Mouse (Mus musculus) embryonic facial prominence, embryonic 15.5 days (tissue): Measurements from ENCODE around the gene Wiz. TPM values are rescaled to one million over a fixed set of nuclear protein-coding genes. Genes with fewer than 3 reads are reported as not detected.

Experiments used
- ATAC-seq: fragments of 200-750 bp; cut with Nextera tagmentation; 2 replicates; pipeline ENCODE4 v1.8.0; 2017; ENCODE audit warnings: low read depth, moderate TSS enrichment; ENCODE audit not compliant: insufficient number of reproducible peaks, low FRiP score, low TSS enrichment
- H3K27ac ChIP-seq: fragments of 300-500 bp; sonication (generic); replicated peaks from 2 replicates; pipeline ENCODE4 v1.5.1; 2015; ENCODE audit warnings: mild to moderate bottlenecking, inconsistent platforms
- H3K27me3 ChIP-seq: fragments of 300-500 bp; sonication (generic); 2 replicates; pipeline ENCODE4 v1.6.1; 2015; ENCODE audit warnings: inconsistent platforms
- H3K36me3 ChIP-seq: fragments of 300-500 bp; sonication (generic); 2 replicates; pipeline ENCODE4 v1.6.1; 2015; ENCODE audit warnings: mild to moderate bottlenecking, inconsistent platforms
- H3K4me1 ChIP-seq: fragments of 300-500 bp; sonication (generic); 2 replicates; pipeline ENCODE4 v1.6.1; 2015; ENCODE audit warnings: inconsistent platforms
- H3K4me2 ChIP-seq: fragments of 300-500 bp; sonication (generic); replicated peaks from 2 replicates; pipeline ENCODE4 v1.6.1; 2015; ENCODE audit warnings: mild to moderate bottlenecking, inconsistent platforms
- H3K4me3 ChIP-seq: fragments of 300-500 bp; sonication (generic); replicated peaks from 2 replicates; pipeline ENCODE4 v1.5.1; 2015; ENCODE audit warnings: mild to moderate bottlenecking, inconsistent platforms
- H3K9ac ChIP-seq: fragments of 300-500 bp; sonication (generic); 2 replicates; pipeline ENCODE4 v1.6.1; 2015; ENCODE audit warnings: inconsistent platforms
- H3K9me3 ChIP-seq: fragments of 300-500 bp; sonication (generic); replicated peaks from 2 replicates; pipeline ENCODE4 v1.6.1; 2016; ENCODE audit warnings: inconsistent platforms
- WGBS: fragments of 180-500 bp; shearing (Covaris S2); methylation state at CpG from one replicate; pipeline ENCODE4 v1.1.7; 2015; 5-methylcytosine and 5-hydroxymethylcytosine counted together
- polyA plus RNA-seq: library from polyadenylated mRNA; unstranded; fragments of >200 nt; fragmentation: Nextera tagmentation; extraction: Ambion mirVana; gene quantifications from 2 replicates; pipeline ENCODE4 v1.2.1, GENCODE M21; 2015

Gene Wiz
- 27.7 and 30.1 TPM in 2 replicates for polyA plus RNA-seq

GRCm38 (mm10) chr17:32389101-32389659 lies at the start of gene Wiz:
Gene Wiz (minus strand): TSS chr17:32389439.
- Histone ChIP-seq H3K27ac (peak within 1 kb of the TSS; percentile 79), H3K4me3 (peak within 1 kb of the TSS; percentile 73), H3K27me3 (peaks cover 38% of the 10 kb centered on the region), H3K36me3 (peaks cover 22% of the 10 kb centered on the region), H3K9ac (peak within 1 kb of the TSS; percentile 63), H3K4me1 (peaks cover 21% of the 10 kb centered on the region), H3K9me3 (no peaks in the 10 kb centered on the region), H3K4me2 (peak within 1 kb of the TSS; percentile 96)
- WGBS: under 1% methylated on average over 24 of the region's 44 CpGs
- ATAC-seq: peak; percentile 88

- no peaks in the 10 kb centered on the region for H3K4me1 ChIP-seq
- no peak overlapping the region for H3K4me2 ChIP-seq
- no peak overlapping the region for H3K9ac ChIP-seq
- no peak overlapping the region for H3K4me3 ChIP-seq
- no peak overlapping the region for H3K27ac ChIP-seq
- H3K27me3 ChIP-seq: no peaks in the 10 kb centered on the region
- H3K9me3 ChIP-seq: no peaks in the 10 kb centered on the region
- no peaks in the 10 kb centered on the region for H3K36me3 ChIP-seq
- WGBS: 90% methylated on average over 4 of the region's 4 CpGs
- no peak for ATAC-seq
Measured at GRCm38 (mm10) chr17:32437106-32437505, 47.9 kb upstream of the Wiz start.

GRCm38 (mm10) chr17:32435151-32435550 lies 45.9 kb upstream of the Wiz start:
- no peaks in the 10 kb centered on the region for H3K36me3 ChIP-seq
- H3K4me2 ChIP-seq: no peak overlapping the region
- H3K4me3 ChIP-seq: no peak overlapping the region
- no peaks in the 10 kb centered on the region for H3K4me1 ChIP-seq
- H3K9ac ChIP-seq: no peak overlapping the region
- no peak overlapping the region for H3K27ac ChIP-seq
- no peak for ATAC-seq
- 58% methylated on average over 5 of the region's 5 CpGs for WGBS
- no peaks in the 10 kb centered on the region for H3K27me3 ChIP-seq
- no peaks in the 10 kb centered on the region for H3K9me3 ChIP-seq

GRCm38 (mm10) chr17:32434324-32434723 lies 45.1 kb upstream of the Wiz start:
- WGBS: 71% methylated on average over 4 of the region's 4 CpGs
- Histone ChIP-seq H3K27ac (no peak overlapping the region), H3K4me2 (no peak overlapping the region), H3K4me1 (no peaks in the 10 kb centered on the region), H3K9me3 (no peaks in the 10 kb centered on the region), H3K4me3 (no peak overlapping the region), H3K27me3 (no peaks in the 10 kb centered on the region), H3K9ac (no peak overlapping the region), H3K36me3 (no peaks in the 10 kb centered on the region)
- ATAC-seq: no peak

- H3K4me1 ChIP-seq: no peaks in the 10 kb centered on the region
- no peak overlapping the region for H3K9ac ChIP-seq
- no peak overlapping the region for H3K4me2 ChIP-seq
- H3K9me3 ChIP-seq: no peaks in the 10 kb centered on the region
- no peak overlapping the region for H3K4me3 ChIP-seq
- no peaks in the 10 kb centered on the region for H3K27me3 ChIP-seq
- H3K36me3 ChIP-seq: no peaks in the 10 kb centered on the region
- H3K27ac ChIP-seq: no peak overlapping the region
- no peak for ATAC-seq
- WGBS: 62% methylated on average over 3 of the region's 3 CpGs
Measured at GRCm38 (mm10) chr17:32431972-32432371, 42.7 kb upstream of the Wiz start.

GRCm38 (mm10) chr17:32426610-32427009 lies 37.4 kb upstream of the Wiz start:
- H3K27me3 ChIP-seq: no peaks in the 10 kb centered on the region
- H3K36me3 ChIP-seq: no peaks in the 10 kb centered on the region
- H3K4me1 ChIP-seq: no peaks in the 10 kb centered on the region
- H3K27ac ChIP-seq: no peak overlapping the region
- no peaks in the 10 kb centered on the region for H3K9me3 ChIP-seq
- H3K9ac ChIP-seq: no peak overlapping the region
- no peak overlapping the region for H3K4me2 ChIP-seq
- H3K4me3 ChIP-seq: no peak overlapping the region
- no peak for ATAC-seq

GRCm38 (mm10) chr17:32424034-32424433 lies 34.8 kb upstream of the Wiz start, which contains the start of gene Pglyrp2:
Gene Pglyrp2 (minus strand): TSS chr17:32424167.
- Histone ChIP-seq H3K9ac (no peak within 1 kb of the TSS), H3K27me3 (no peaks in the 10 kb centered on the region), H3K4me1 (no peaks in the 10 kb centered on the region), H3K4me3 (no peak within 1 kb of the TSS), H3K9me3 (no peaks in the 10 kb centered on the region), H3K27ac (no peak within 1 kb of the TSS), H3K36me3 (no peaks in the 10 kb centered on the region), H3K4me2 (no peak within 1 kb of the TSS)
- 79% methylated on average over 2 of the region's 2 CpGs for WGBS
- ATAC-seq: no peak

GRCm38 (mm10) chr17:32420781-32421180 lies 31.5 kb upstream of the Wiz start:
- WGBS: 72% methylated on average over 8 of the region's 8 CpGs
- no peak for ATAC-seq

GRCm38 (mm10) chr17:32419989-32420388 lies 30.8 kb upstream of the Wiz start:
- H3K4me1 ChIP-seq: no peaks in the 10 kb centered on the region
- H3K27ac ChIP-seq: no peak overlapping the region
- H3K27me3 ChIP-seq: peaks cover 13% of the 10 kb centered on the region
- no peak overlapping the region for H3K4me3 ChIP-seq
- H3K9me3 ChIP-seq: no peaks in the 10 kb centered on the region
- no peak overlapping the region for H3K9ac ChIP-seq
- H3K36me3 ChIP-seq: no peaks in the 10 kb centered on the region
- H3K4me2 ChIP-seq: no peak overlapping the region
- 78% methylated on average over 2 of the region's 2 CpGs for WGBS
- no peak for ATAC-seq

More at GRCm38 (mm10) chr17:32420781-32421180, 31.5 kb upstream of the Wiz start:
- no peaks in the 10 kb centered on the region for H3K36me3 ChIP-seq
- peaks cover 8% of the 10 kb centered on the region for H3K27me3 ChIP-seq
- H3K9me3 ChIP-seq: no peaks in the 10 kb centered on the region
- H3K4me2 ChIP-seq: no peak overlapping the region
- no peak overlapping the region for H3K27ac ChIP-seq
- no peak overlapping the region for H3K4me3 ChIP-seq
- H3K9ac ChIP-seq: no peak overlapping the region
- no peaks in the 10 kb centered on the region for H3K4me1 ChIP-seq

GRCm38 (mm10) chr17:32416771-32417170 lies 27.5 kb upstream of the Wiz start:
- Histone ChIP-seq H3K4me1 (no peaks in the 10 kb centered on the region), H3K36me3 (no peaks in the 10 kb centered on the region), H3K4me2 (no peak overlapping the region), H3K4me3 (no peak overlapping the region), H3K27me3 (peaks cover 13% of the 10 kb centered on the region), H3K9ac (no peak overlapping the region), H3K9me3 (no peaks in the 10 kb centered on the region), H3K27ac (no peak overlapping the region)
- no peak for ATAC-seq
- WGBS: 91% methylated on average over 14 of the region's 14 CpGs

GRCm38 (mm10) chr17:32415417-32416020 lies 26.3 kb upstream of the Wiz start:
- Histone ChIP-seq H3K36me3 (no peaks in the 10 kb centered on the region), H3K27me3 (peaks cover 13% of the 10 kb centered on the region), H3K4me1 (no peaks in the 10 kb centered on the region), H3K9ac (no peak overlapping the region), H3K4me2 (no peak overlapping the region), H3K4me3 (no peak overlapping the region), H3K27ac (no peak overlapping the region), H3K9me3 (no peaks in the 10 kb centered on the region)
- 44% methylated on average over 24 of the region's 24 CpGs for WGBS
- no peak for ATAC-seq

GRCm38 (mm10) chr17:32411898-32412297 lies 22.7 kb upstream of the Wiz start:
- 85% methylated on average over 6 of the region's 6 CpGs for WGBS
- ATAC-seq: no peak

More at GRCm38 (mm10) chr17:32411898-32412297, 22.7 kb upstream of the Wiz start:
- no peaks in the 10 kb centered on the region for H3K36me3 ChIP-seq
- no peak overlapping the region for H3K4me2 ChIP-seq
- no peak overlapping the region for H3K9ac ChIP-seq
- H3K27ac ChIP-seq: no peak overlapping the region
- peaks cover 12% of the 10 kb centered on the region for H3K27me3 ChIP-seq
- no peaks in the 10 kb centered on the region for H3K9me3 ChIP-seq
- H3K4me3 ChIP-seq: no peak overlapping the region
- H3K4me1 ChIP-seq: no peaks in the 10 kb centered on the region
